Mouse (Mus musculus): Measurements from ENCODE around the gene Myo7a. TPM values are rescaled to one million over a fixed set of nuclear protein-coding genes. Genes with fewer than 3 reads are reported as not detected.

Myo7a gene
- polyA plus RNA-seq, 1 experiment, result 98.0 TPM

DNA sequence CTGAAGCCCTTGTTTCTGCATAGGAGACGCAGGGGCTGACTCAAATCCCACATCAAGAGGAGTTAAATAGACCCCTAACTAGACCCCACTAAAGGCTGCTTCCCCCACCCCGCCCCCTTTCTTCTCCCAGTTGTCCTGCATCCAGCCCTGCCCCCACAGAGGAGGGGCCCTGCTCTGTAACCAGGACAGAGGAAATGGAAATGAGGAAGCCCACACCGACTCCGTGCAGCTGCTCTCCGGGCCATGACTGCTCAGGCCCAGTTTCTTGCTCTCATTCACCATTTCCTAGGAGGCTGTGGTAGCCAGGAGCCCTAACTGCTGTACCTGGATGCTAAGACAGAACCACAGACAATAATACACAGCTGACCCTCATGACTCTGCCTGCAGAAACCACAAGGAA, 36.9 kb downstream of the Myo7a start:
- no peak overlapping the region for H3K27ac ChIP-seq (ENCODE audit: control insufficient read depth, insufficient read depth, low read depth, low read length)
- TF ChIP-seq CTCF (IDR thresholded peaks at IDR 0.05; ENCODE audit: control insufficient read depth, insufficient read depth, insufficient replicate concordance, low read depth, low read length) (no peak), POLR2A (IDR thresholded peaks at IDR 0.05; ENCODE audit: control insufficient read depth, low read depth, low read length) (no peak)

DNA sequence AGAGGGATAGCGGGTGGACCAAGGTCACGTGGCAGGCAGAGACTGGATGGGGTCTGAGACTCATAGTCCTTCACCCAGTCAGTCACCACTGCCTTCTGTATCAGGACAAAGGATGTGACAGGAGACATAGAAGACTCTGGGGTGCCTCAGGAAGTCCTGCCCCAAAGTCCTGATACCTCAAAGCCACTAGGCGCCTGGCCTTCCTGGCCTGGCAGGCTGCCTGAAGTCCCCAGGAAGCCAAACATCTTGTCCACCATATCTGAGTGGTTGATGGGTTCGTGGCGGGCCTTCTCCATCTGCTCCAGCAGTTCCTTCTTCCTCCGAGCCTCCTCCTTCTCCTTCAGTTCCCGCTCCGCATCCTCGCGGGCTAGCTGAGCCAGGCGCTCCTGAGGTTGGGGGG, 41.9 kb downstream of the Myo7a start:
- H3K36me3 ChIP-seq (ENCODE audit: control insufficient read depth, insufficient read depth, low read length), result no peaks in the 10 kb centered on the region

More for the DNA sequence above, 36.9 kb downstream of the Myo7a start:
- Histone ChIP-seq H3K4me1 (ENCODE audit: control insufficient read depth, insufficient read depth, low read length) (no peaks in the 10 kb centered on the region; the same call in 1 of the 2 replicates), H3K4me3 (ENCODE audit: control insufficient read depth, low read depth, low read length) (no peak overlapping the region), H3K27me3 (ENCODE audit: control insufficient read depth, insufficient read depth, low read length) (no peaks in the 10 kb centered on the region), H3K36me3 (ENCODE audit: control insufficient read depth, insufficient read depth, low read length) (no peaks in the 10 kb centered on the region)

DNA sequence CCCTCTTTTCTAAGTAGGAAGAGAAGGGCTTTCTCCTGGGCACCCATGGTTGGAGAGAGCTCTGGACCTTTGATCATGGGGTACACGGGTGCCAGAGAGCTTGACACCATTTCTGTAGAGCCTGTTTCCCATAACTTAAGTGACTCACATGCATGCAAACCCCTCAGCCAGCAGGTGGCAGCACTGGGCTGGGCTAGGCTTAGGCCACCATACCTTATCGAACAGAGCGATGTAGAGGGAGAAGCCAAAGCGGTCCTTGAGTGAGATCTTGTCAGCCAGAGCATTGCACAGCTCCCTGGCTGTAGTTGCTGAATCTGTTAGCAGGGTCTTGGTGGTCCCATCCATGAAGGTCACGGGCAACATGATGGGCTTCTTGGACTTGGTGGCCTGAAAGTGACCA, 47.7 kb downstream of the Myo7a start:
- no peak overlapping the region for H3K27ac ChIP-seq (ENCODE audit: control insufficient read depth, insufficient read depth, low read depth, low read length)
- no peak overlapping the region for H3K4me3 ChIP-seq (ENCODE audit: control insufficient read depth, low read depth, low read length)
- no peak for TF ChIP-seq POLR2A (IDR thresholded peaks at IDR 0.05; ENCODE audit: control insufficient read depth, low read depth, low read length)
- TF ChIP-seq CTCF (IDR thresholded peaks at IDR 0.05; ENCODE audit: control insufficient read depth, insufficient read depth, insufficient replicate concordance, low read depth, low read length), result peak; percentile 98
- no peaks in the 10 kb centered on the region; the same call in 1 of the 2 replicates for H3K4me1 ChIP-seq (ENCODE audit: control insufficient read depth, insufficient read depth, low read length)
- no peaks in the 10 kb centered on the region for H3K27me3 ChIP-seq (ENCODE audit: control insufficient read depth, insufficient read depth, low read length)
- no peaks in the 10 kb centered on the region for H3K36me3 ChIP-seq (ENCODE audit: control insufficient read depth, insufficient read depth, low read length)

More for the DNA sequence above, 41.9 kb downstream of the Myo7a start:
- Histone ChIP-seq H3K4me1 (ENCODE audit: control insufficient read depth, insufficient read depth, low read length) (no peaks in the 10 kb centered on the region), H3K27ac (ENCODE audit: control insufficient read depth, insufficient read depth, low read depth, low read length) (no peak overlapping the region), H3K4me3 (ENCODE audit: control insufficient read depth, low read depth, low read length) (no peak overlapping the region), H3K27me3 (ENCODE audit: control insufficient read depth, insufficient read depth, low read length) (no peaks in the 10 kb centered on the region)
- no peak for TF ChIP-seq CTCF (IDR thresholded peaks at IDR 0.05; ENCODE audit: control insufficient read depth, insufficient read depth, insufficient replicate concordance, low read depth, low read length)
- no peak for TF ChIP-seq POLR2A (IDR thresholded peaks at IDR 0.05; ENCODE audit: control insufficient read depth, low read depth, low read length)

DNA sequence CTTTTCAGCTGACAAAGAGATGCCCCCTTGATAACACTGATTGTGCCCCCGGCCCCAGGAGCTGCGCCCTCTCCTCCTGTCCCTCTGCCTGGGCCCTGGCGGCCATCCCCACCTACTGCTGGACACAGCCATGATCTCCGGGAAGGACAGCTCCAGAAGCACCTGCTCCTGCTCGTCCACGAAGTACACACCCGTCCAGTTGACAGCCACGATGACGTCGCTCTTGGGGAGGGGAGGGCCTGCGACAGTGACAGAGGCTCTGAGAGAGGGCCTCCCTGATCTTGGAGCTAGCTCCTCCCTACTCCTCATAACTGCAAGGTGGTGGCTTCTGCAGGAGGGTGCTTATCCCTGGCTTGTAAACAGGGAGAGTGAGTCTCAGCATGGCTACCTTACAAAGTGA, 53.1 kb downstream of the Myo7a start:
- H3K27ac ChIP-seq (ENCODE audit: control insufficient read depth, insufficient read depth, low read depth, low read length), result no peak overlapping the region
- no peaks in the 10 kb centered on the region for H3K4me1 ChIP-seq (ENCODE audit: control insufficient read depth, insufficient read depth, low read length)
- TF ChIP-seq POLR2A (IDR thresholded peaks at IDR 0.05; ENCODE audit: control insufficient read depth, low read depth, low read length) (no peak), CTCF (IDR thresholded peaks at IDR 0.05; ENCODE audit: control insufficient read depth, insufficient read depth, insufficient replicate concordance, low read depth, low read length) (no peak)
- no peak overlapping the region for H3K4me3 ChIP-seq (ENCODE audit: control insufficient read depth, low read depth, low read length)
- no peaks in the 10 kb centered on the region for H3K36me3 ChIP-seq (ENCODE audit: control insufficient read depth, insufficient read depth, low read length)
- no peaks in the 10 kb centered on the region for H3K27me3 ChIP-seq (ENCODE audit: control insufficient read depth, insufficient read depth, low read length)

DNA sequence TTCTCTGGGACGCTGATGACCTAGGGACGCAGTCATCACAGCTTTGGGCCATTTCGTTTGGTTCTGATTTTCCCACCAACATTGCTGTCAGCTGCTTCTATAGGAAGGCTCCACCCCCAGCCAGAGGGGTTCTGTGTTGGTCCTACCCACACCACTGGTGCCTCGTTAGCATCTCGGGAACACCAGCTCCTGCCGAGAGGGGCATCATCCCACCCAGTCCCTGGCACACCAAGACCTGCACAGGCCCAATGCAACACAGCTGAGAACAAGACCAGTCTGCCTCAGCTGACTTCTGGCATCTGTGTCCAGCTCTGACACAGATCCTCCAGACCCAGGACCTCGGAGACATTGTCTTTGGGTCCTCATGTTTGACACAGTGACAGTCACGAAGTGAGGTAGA, 64.4 kb downstream of the Myo7a start:
- Histone ChIP-seq H3K4me1 (ENCODE audit: control insufficient read depth, insufficient read depth, low read length) (no peaks in the 10 kb centered on the region), H3K27me3 (ENCODE audit: control insufficient read depth, insufficient read depth, low read length) (no peaks in the 10 kb centered on the region), H3K27ac (ENCODE audit: control insufficient read depth, insufficient read depth, low read depth, low read length) (no peak overlapping the region), H3K4me3 (ENCODE audit: control insufficient read depth, low read depth, low read length) (no peak overlapping the region), H3K36me3 (ENCODE audit: control insufficient read depth, insufficient read depth, low read length) (no peaks in the 10 kb centered on the region)
- TF ChIP-seq CTCF (IDR thresholded peaks at IDR 0.05; ENCODE audit: control insufficient read depth, insufficient read depth, insufficient replicate concordance, low read depth, low read length), result no peak

DNA sequence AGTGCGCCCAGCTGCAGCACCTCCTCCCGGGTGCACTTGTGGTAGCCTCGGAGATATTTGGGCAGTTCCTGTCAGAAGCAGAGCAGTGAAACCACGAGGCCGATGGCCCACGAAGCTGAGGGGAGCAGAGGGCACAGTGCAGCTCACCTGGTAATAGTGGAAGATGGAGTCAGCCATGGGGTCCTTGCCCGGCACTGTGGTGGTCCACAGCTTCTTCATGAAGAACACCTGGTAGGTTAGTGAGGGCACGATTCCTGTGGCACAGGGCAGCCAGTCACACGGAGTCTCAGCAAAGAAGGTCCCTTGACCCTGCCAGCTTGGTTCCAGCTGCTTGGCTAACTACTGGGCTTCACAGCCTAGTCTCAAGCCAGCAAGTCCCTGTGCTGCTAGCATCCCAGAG, 64.9 kb downstream of the Myo7a start:
- Histone ChIP-seq H3K4me3 (ENCODE audit: control insufficient read depth, low read depth, low read length) (no peak overlapping the region), H3K36me3 (ENCODE audit: control insufficient read depth, insufficient read depth, low read length) (no peaks in the 10 kb centered on the region), H3K4me1 (ENCODE audit: control insufficient read depth, insufficient read depth, low read length) (no peaks in the 10 kb centered on the region), H3K27me3 (ENCODE audit: control insufficient read depth, insufficient read depth, low read length) (no peaks in the 10 kb centered on the region), H3K27ac (ENCODE audit: control insufficient read depth, insufficient read depth, low read depth, low read length) (no peak overlapping the region)
- TF ChIP-seq CTCF (IDR thresholded peaks at IDR 0.05; ENCODE audit: control insufficient read depth, insufficient read depth, insufficient replicate concordance, low read depth, low read length) (no peak), POLR2A (IDR thresholded peaks at IDR 0.05; ENCODE audit: control insufficient read depth, low read depth, low read length) (no peak)

DNA sequence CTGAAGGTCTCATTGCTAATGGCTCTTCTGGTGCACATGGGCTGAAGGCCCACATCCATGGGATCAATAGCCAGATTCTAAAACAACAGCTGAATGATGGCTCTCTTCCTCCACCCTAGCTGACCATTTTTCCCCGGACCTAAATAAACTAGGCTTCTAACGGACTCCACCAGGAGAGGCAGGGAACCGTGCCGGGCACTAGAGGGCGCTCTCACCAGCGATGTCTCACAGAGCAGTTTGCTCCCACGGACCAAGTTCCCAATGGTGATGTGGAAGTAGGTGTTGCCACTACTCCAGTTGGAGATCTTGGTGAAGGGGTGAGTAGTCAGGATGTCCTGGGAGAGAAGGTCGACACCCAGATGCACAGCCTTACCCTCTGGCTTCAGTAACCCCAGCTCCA, 67.3 kb downstream of the Myo7a start:
- TF ChIP-seq POLR2A (IDR thresholded peaks at IDR 0.05; ENCODE audit: control insufficient read depth, low read depth, low read length) (no peak), CTCF (IDR thresholded peaks at IDR 0.05; ENCODE audit: control insufficient read depth, insufficient read depth, insufficient replicate concordance, low read depth, low read length) (peak; percentile 77; the same call in 1 of the 2 replicates)
- no peak overlapping the region for H3K27ac ChIP-seq (ENCODE audit: control insufficient read depth, insufficient read depth, low read depth, low read length)
- H3K4me1 ChIP-seq (ENCODE audit: control insufficient read depth, insufficient read depth, low read length), result no peaks in the 10 kb centered on the region
- H3K4me3 ChIP-seq (ENCODE audit: control insufficient read depth, low read depth, low read length), result no peak overlapping the region
- H3K36me3 ChIP-seq (ENCODE audit: control insufficient read depth, insufficient read depth, low read length), result no peaks in the 10 kb centered on the region
- H3K27me3 ChIP-seq (ENCODE audit: control insufficient read depth, insufficient read depth, low read length), result no peaks in the 10 kb centered on the region
